Mouse (Mus musculus) lung, postnatal 4 days (tissue): Measurements from ENCODE around the gene Ssbp4.
A peak's percentile ranks its signal among the peaks of the same experiment; 100 is the strongest.

Experiments
- DNase-seq, 2 experiments: peaks; one replicate each; pipeline ENCODE4 v3.0.0; 2021

Ssbp4 gene

DNA sequence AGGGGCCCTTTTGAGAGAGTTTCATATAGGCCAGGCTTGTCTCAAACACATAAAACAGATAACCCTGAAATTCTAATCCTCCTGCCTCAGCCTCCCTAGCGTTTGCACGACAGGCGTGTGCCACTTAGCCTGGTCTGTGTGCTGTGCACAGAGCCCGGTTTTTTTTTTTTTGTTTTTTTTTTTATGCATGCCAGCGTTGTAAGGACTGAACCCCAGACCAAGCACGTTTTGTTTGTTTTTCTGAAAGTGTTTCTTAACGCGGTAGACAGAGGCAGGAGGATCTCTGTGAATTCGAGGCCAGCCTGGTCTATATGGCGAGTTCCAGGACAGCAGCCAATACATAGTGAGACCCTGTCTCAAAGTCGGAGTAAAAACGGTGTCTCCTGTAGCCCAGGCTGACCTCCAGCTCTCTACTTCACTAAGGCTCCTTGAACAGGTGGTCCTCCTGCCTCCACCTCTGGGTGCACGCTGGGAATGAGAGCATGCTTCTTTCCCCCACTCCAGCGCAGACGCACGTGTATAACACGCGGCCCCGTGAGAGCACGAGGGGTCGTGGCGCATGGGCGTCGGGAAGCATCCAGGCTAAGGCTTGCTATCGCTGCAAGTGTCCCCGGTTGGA, at the start of gene Ssbp4:
Gene Ssbp4 (minus strand): TSS at position 124 of the 619 bp plus-strand sequence.
- no peak for DNase-seq

DNA sequence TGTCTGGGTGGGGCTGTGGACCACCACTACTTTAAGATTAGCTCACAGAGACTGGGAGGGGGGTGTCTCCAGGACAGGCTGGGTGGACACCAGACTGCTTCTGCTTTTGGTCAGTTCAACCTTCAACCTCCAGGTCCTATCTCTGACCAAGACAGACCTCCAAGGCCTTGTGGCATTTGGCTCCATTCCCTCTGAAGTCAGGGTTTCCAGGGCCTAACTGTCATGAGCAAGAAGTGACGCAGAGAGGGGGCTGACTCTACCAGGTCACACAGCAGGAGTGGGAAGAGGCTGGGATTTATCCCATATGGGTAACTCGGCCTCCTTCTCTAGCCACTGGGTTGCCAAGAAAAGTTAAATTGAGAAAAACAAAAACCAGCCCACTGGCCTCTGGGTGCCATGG, 49.1 kb upstream of the Ssbp4 start:
- DNase-seq = no peak

DNA sequence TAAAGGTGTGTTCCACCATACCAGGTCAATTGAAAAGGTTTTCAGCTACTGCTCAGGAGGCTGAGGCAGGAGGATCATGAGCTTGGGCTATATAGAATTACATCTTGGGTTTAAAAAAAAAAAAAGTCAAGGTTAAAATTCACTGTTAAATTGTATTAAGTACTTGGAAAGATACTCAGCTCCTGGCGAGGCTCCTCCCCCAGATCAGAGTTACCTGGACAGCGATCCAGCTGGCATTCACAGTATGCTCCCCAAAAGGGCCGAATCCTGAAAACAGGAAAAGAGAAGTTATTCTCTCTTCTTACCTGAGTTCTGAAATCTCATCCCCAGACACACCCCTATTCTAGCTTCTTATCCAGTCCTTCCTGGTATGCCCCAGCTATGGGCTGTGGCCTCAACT, 48.5 kb upstream of the Ssbp4 start:
- no peak for DNase-seq

DNA sequence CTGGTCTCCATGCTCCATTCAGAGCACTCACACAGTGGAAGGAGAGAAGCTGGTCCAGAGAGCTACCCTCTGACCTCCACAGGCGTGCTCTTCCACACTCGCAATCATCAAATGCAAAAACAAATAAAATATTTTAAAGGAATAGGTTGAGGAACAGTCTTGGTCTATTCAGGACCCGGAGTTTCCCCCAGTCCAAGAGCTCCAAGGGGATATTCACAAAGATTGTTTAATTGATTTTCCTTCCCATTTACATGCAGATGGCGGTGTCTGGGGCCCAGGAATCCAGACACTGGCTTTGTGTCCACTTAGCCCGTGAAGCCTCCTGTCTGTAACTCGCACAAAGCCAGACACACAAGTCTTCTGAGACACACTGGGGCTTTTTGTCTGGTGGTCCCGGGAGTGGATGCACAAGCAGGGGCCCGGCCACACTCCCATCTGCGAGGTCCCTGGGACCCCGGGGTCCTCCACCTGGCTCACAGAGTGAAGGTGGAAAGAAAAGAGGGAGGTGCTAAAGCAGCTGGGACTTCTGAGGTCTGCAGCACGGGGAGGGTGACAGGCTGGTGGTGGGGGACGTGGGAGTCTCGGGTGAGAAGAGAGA, 47.6 kb upstream of the Ssbp4 start:
- DNase-seq = no peak

DNA sequence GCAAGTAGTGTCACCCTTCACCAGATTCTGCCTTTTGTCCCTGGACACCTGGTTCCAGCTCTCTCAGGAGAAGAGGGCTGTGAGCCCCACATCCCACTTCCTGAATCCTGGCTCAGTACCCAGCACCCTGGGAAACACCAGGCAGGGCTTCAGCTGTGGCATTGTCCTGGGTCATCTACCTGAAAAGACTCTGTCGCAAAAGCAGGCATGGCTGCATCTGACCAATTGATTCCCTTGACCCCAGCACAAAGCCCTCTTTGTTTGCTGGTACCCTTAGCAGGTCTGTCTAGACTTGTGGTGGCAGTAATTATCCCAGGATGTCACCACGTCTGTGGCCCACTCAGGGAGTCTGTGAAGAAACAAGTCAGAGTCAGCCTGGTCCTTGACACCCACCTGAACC, 46.8 kb upstream of the Ssbp4 start:
- no peak for DNase-seq

DNA sequence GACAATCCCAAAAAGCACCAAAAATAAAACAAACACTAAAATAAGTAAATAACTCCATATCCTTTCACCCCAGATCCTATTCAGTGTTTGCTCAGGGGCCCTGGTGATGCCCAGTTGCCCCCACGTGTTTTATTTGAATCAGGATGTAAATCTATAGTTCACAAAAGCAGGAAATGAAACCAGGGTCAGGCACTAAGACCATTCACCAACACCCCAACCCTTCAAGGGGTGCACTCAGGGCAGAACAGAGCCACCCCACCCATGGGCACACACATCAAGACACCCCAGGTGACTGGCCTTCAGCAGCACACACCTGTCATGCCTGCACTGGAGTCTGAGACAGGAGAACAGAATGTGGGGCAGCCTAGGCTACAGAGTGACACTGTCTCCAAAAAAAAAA, 45.4 kb upstream of the Ssbp4 start:
- DNase-seq = no peak

DNA sequence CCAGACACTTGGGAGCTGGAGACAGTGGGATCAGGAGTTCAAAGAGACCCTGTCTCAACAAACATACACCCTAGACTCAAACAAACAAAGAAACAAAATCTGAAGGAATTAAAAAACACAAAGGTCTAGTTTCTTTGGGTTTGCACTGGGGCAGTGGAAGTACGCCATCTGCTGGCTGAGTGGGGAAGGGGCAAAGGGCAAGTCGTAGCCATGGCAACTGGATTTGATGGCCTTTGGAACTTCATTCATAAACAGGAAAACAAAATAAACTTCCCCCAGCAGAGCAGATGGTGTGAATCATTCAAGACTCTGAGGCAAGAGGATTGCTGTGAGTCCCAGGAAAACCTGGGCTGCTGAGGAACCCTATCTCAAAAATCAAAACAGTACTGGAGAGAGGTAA, 44.6 kb upstream of the Ssbp4 start:
- peak; percentile 78 to 85 for DNase-seq

DNA sequence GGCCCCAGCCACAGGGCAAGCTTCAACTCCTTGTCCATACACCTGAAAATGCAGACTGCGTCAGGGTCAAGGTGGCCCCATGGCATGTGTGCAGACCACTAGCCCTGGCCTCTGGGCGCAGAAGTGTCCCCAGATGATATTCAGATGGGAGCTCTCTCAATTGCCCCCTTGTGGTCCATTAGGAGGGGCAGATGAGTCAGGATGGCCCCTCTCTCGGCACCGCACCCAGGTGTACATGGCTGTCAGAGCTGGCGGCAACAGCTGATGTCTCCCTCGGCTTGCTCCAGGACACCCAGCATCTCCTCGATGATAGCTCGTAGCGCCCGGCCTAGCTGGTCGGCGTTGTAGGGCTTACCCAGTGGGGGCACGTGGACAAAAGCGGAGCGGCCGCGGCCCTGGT, 41.7 kb upstream of the Ssbp4 start:
- no peak for DNase-seq

DNA sequence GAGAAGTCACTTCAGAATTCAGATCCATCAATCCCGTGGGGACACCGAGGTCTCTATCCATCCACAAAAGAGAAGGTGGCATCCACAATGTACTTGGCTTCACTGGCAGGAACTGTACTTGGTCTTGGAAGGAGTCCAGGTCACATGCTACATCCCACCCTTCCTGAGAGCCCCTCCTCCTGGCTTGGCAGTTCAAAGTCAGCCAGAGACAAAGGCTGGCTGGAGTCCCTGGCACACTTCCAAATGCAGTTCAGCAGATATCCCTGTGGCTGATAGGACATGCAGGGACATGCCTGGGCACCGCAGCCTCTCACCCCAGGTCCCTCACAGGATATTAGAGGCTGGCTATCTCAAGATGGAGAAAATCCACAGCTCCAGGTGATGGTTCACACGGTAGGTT, 40.7 kb upstream of the Ssbp4 start:
- peak; percentile 85 to 91 for DNase-seq

DNA sequence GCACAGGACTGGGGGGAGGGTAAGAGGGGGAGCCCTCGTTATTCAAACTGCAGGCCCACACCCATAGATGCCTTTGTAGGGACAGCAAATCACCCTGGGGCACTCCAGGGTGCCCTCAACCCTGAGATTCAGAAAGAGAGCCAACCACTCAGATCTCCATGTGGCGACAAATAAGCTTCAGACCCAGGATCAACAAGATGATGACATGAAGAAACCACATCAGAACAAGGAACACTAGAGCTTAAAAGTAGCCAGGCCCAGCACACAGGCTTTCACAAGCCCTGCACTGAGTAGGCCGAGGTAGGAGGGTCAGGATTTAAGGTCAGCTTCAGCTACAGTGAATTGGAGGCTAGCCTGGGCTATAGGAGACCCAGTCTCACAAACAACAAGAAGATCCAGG, 40.2 kb upstream of the Ssbp4 start:
- DNase-seq = no peak

DNA sequence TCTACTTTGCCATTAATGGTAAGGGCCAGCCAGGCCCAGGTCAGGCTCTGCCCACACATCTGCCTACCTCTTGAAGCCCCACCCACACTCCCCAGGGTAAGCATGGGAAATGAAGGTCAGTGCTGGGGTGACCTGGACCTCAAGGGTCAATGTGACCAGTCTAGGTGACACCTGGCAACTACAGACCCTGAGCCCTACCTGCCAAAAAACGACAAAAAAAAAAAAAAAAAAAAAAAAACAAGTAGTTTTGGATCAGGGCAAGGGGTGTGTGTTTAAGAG, 39.4 kb upstream of the Ssbp4 start:
- no peak for DNase-seq

DNA sequence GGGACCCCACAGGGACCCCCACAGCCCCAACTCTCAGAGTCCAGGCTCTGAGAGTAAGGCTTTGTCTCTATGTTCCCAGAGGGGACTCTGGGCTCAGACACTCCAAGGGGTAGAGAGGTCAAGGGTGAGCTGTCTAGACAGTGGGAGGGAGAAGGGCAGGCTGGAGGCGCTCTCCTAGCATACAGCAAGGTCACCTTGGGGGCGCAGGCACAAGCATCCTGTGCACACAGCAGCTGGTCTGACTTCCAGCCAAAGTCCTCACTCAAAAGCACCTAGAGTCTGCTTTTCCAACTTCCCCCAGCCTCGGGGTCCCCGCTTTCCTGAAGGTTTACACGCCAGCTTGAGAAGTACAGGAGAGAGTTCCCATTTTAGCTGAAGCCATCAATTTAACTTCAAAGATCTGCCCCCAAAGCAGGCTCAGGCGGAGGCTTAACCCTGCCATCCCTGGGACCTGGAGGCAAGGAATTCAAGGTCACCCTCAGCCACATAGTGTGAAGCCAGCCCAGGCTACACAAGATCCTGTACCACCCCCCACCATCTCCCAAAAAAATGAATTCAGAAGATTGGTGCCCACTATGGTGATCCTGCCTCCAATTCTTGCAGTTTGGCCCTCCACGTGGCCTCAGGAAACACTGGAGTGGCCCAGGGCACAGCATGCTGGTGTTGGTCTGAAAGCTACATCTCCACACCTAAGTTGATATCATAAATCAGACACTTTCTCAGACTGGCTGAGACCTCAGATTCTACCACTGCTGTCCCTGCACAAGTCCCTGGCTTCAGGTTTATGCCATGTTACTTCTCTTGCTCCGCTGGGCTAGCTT, 38.9 kb upstream of the Ssbp4 start:
- DNase-seq = no peak

DNA sequence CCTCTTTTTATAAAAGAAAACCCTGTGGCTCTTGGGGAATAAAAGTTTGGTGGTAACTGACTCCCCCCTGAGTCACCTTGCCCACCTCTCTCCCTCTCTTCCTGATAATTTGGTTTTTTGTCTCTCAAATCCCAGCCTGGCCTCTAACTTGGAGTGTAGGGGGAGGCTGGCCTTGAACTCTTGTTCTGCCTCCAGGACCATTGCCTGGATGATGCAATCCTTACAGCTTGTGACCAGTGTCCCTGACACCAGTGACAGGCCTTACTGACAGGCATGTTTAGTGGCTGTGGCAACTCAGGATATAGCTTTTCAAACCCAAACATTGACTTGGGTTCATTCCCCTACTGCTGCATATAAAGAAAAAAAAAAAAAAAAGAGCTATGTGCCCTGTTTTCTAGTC, 38.1 kb upstream of the Ssbp4 start:
- DNase-seq = no peak

DNA sequence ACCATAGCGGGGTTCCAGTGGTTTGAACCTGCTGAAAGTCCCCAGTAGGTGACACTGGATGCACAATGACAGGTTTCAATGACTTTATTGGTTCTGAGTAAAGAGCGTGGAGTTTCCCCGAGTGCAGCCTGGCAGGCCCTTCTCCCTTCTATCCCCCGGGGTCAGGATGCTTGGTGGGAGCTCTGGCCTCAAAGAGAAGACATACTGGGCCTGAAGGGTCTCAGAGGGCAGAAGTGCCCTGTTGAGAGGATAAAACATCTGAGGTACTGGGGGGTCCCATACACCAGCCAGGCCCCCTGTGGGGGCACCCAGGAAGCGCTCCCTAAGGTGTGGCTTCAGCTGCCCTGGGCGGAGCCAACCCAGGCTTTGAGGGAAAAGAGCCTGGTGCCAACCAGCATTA, 37.7 kb upstream of the Ssbp4 start:
- DNase-seq = no peak

DNA sequence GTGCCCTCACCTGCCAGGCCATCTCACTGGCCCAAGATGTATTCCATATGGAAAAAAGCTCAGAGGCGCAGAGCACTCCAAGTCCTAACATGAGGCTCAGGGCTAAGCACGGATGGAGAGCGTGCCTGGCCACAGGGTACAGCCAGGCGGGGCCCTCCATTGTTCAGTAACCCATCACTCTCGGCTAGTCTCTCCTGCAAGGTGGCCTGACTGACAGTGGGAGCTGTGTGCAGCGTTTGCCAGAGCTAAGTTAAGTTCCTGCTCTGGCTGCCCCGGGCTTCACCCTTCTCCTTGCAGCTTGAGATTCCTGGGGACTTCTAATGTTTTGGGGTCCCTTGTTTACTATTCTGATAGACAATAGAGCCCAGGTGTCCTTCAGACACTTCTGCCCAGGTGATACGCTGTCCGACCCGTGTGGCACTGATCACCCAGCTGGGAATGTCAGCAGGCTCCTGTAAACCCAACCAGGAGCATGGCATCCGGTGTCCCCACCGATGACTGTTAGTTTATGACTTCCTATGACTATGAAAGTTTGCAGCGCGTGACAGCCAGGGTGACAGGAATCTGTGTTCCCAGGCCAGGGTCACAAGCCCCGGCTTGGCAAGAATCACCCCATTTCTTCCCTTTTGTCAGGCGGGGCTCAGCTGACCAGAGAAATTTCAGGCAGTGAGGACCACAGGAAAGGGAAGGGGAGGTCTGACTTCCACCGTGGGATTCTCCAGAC, 37.0 kb upstream of the Ssbp4 start:
- DNase-seq = peak; percentile 42 to 46

DNA sequence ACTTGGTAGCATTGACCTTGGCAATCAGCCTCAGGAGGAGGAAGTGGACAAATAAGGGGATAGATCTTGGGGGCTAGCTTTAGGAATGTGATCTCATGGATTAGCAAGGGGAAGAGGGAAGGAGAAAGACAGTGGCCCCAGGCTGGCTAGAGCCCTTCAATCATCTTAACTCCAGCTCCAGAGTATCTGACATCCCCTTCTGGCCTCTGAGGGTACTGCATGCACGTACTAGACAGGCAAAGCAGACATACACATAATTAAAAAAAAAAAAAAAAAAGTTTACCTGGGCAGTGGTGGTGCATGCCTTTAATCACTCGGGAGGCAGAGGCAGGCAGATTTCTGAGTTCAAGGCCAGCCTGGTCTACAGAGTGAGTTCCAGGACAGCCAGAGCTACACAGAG, 35.4 kb upstream of the Ssbp4 start:
- DNase-seq = peak in 1 of 2 experiments; percentile 50

DNA sequence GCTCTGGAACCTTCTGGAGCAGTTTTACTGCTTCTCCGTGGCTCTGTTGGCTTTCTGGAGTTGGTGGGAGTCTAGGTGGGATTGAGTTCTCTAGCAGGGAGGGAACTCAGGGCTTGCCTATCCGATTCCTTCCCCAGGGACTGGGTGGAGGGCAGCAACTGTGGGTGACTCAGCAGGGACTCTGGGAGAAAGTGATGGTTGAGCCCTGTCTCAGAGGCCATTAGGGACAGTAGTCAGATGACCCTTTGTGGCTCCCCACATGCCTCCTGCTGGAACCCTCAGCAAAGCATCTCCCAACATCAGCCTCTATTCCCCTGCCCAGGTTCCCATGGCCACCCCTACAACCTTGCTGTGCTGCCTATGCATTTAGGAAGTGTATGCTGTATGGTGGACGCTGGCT, 34.3 kb upstream of the Ssbp4 start:
- no peak for DNase-seq

DNA sequence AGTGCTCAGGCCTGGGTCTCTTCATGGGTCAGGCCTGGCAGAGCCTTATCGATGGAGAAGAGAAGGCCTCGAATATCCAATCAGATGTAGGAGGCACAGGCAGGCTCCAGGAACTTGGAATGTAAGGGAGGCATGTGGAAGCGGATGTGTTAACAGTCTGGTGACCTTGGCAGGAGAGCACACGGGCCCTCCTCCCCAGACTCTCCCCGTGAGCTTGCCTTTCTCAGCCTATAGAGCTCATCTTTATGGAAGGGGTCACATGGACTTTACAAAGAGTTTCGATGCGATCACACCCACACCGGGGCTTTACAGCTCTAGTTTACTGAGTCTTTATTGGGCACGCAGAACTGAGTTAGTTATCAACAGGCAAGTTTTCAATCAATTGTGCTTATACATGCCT, 30.1 kb upstream of the Ssbp4 start:
- DNase-seq = no peak

DNA sequence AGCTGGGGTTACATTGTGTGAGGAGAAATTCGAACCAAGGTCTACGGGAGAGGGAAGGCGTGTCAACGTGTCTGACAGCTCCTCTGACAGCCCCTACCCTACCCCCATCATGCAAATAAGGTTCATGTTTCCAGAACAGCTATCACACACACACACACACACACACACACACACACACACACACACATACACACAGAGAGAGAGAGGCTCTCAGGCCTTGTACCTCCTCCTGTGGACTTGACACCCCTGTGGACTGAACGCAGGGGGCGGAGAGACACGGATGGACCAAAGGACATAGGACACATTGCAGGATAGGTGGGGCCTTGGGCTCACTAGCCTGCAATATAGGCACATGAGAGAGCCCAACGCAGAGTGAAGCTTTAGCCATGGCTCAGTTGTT, 28.2 kb upstream of the Ssbp4 start:
- no peak for DNase-seq

DNA sequence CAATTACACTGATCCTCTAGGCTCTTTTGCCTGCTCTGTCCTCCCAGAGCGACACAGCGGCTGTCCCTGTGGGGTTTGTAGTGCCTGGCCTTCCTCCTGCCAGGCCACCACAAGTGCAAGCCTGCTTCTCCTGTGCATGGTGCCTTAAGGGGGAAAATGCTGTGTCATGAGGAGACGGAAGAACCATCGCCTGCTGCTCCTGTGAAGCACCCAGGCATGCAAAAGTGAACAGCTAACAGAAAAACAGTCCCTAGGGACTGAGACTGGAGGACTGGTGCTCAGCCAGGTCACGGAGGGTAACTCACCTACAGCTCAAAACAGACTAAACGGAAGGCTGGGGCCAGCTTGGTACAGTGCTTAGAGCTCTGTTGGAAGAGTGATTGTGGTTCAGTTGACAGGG, 26.9 kb upstream of the Ssbp4 start:
- no peak for DNase-seq

DNA sequence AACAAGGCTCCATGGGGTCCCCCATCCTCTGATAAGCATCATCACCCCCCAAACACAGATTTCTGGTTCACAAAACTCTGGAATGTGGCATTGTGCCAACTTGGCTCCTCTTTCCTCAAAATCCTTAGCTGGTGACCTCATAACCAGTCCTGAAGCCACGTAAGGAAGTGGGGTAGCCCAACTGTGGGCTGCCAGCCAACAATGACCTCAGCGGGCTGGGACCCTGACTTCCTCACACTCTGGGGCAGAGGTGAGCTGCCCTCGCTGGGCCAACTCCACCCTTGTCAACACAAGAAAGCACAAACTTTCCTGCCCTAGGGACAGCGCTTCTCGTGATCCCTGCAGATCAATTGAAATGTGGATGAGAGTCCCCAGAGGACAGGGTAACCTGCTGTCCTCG, 25.4 kb upstream of the Ssbp4 start:
- DNase-seq = peak; percentile 88 to 89

DNA sequence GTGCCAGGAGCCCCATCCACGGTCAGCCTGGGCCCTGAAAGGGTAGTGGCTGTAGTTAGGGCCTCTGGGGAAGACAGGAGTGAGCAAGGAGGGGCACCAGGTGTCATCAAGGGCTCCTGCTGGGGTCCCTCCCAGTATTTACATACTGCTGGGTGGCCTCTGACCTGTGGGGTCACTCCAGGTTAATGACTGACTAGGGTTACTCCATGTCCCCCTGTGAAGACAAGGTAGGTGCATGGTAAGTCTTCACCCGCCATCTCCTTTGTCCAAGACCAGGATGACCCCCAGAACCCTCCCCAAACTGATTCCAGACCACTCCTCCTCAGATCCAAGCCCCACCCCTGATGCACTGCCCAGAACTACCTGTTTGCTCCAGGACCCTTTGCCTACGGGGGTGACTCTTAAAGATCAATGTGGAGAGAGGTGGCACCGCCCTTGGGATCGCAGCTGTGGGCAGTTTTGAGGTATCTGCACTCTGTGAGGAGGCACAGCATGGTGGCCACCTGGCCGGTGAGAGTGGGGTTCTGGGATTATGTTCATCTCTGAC, 23.7 kb upstream of the Ssbp4 start, which contains the start of gene Gdf15:
Gene Gdf15 (minus strand): TSS at position 111 of the 547 bp plus-strand sequence.
- no peak for DNase-seq

DNA sequence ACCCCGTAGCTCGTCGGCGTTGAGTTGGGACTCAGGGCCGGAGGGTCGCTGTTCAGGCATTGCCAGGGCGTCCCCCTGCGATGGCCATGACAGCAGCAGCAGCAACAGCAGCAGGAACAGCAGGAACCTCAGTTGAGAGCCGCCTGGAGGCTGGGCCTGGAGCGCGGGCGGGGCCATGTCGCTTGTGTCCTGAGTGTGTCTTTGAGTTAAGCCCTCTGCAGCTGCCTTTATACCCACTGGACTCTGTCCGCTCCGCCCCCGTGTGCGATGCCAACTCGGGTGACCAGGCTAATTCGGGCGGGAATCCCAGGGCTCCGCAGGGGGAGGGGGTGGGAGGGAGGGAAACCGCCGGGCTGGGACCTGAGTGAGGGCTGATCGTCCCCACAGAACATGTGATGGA, 22.8 kb upstream of the Ssbp4 start:
- peak; percentile 69 to 77 for DNase-seq
